Mouse (Mus musculus) cerebellum, adult 8-10 months (tissue): ENCODE measurements around the gene Gm5431.
"Not testable (repeated sequence)": the region's sequence is repeated elsewhere in the genome, so short reads cannot be mapped to it uniquely, and the experiment has no call there.

Experiments used
- DNase-seq: peaks from one replicate; pipeline ENCODE4 v3.0.0; 2022

Gene Gm5431

GRCm38 (mm10) chr11:48902021-48902420, at the start of gene Gm5431:
Gene Gm5431 (minus strand): TSS chr11:48902214.
- DNase-seq, result no peak

- not testable (repeated sequence) for DNase-seq
Observed at GRCm38 (mm10) chr11:48946090-48946489, 44.1 kb upstream of the Gm5431 start, which contains the start of gene Psme2b. Gene Psme2b (minus strand): TSS chr11:48946190.

GRCm38 (mm10) chr11:48939286-48939685, 37.3 kb upstream of the Gm5431 start:
- DNase-seq, result not testable (repeated sequence)

GRCm38 (mm10) chr11:48935291-48935690, 33.3 kb upstream of the Gm5431 start:
- not testable (repeated sequence) for DNase-seq

- not testable (repeated sequence) for DNase-seq
Observed at GRCm38 (mm10) chr11:48933923-48934322, 31.9 kb upstream of the Gm5431 start.

GRCm38 (mm10) chr11:48933422-48933821, 31.4 kb upstream of the Gm5431 start:
- DNase-seq, result not testable (repeated sequence)

GRCm38 (mm10) chr11:48928068-48928467, 26.1 kb upstream of the Gm5431 start:
- not testable (repeated sequence) for DNase-seq

- not testable (repeated sequence) for DNase-seq
Observed at GRCm38 (mm10) chr11:48926437-48926836, 24.4 kb upstream of the Gm5431 start.

GRCm38 (mm10) chr11:48923818-48924217, 21.8 kb upstream of the Gm5431 start:
- DNase-seq, result not testable (repeated sequence)

GRCm38 (mm10) chr11:48918380-48918779, 16.4 kb upstream of the Gm5431 start:
- no peak for DNase-seq

GRCm38 (mm10) chr11:48913611-48914010, 11.6 kb upstream of the Gm5431 start:
- no peak for DNase-seq

GRCm38 (mm10) chr11:48908459-48908858, 6.4 kb upstream of the Gm5431 start:
- DNase-seq, result no peak

- DNase-seq, result not testable (repeated sequence)
Observed at GRCm38 (mm10) chr11:48901567-48901930, 465 bp downstream of the Gm5431 start.

GRCm38 (mm10) chr11:48900654-48901566, 1.1 kb downstream of the Gm5431 start:
- DNase-seq, result not testable (repeated sequence)

- DNase-seq, result no peak
Observed at GRCm38 (mm10) chr11:48898812-48899431, 3.1 kb downstream of the Gm5431 start.

GRCm38 (mm10) chr11:48876680-48877079, 25.3 kb downstream of the Gm5431 start:
- DNase-seq, result no peak

GRCm38 (mm10) chr11:48875343-48875837, 26.6 kb downstream of the Gm5431 start:
- not testable (repeated sequence) for DNase-seq

GRCm38 (mm10) chr11:48874465-48874864, 27.5 kb downstream of the Gm5431 start:
- DNase-seq, result peak; percentile 47

- no peak for DNase-seq
Observed at GRCm38 (mm10) chr11:48873591-48874290, 28.3 kb downstream of the Gm5431 start.

- no peak for DNase-seq
Observed at GRCm38 (mm10) chr11:48872695-48873300, 29.2 kb downstream of the Gm5431 start.

- no peak for DNase-seq
Observed at GRCm38 (mm10) chr11:48871817-48872541, 30.0 kb downstream of the Gm5431 start.
